Mouse (Mus musculus) adipocyte (in vitro differentiated cells): ENCODE results near the gene Bub1b.

Experiments used
- DNase-seq: peaks from one replicate; pipeline ENCODE4 v3.0.0-alpha.2; 2016; ENCODE audit warnings: low spot score

The Bub1b gene

GRCm38 (mm10) chr2:118664975-118665516 lies 67.0 kb downstream of the Bub1b start:
- DNase-seq: no peak

GRCm38 (mm10) chr2:118665616-118666015 lies 67.6 kb downstream of the Bub1b start:
- DNase-seq: no peak

- no peak for DNase-seq
These were observed 69.2 kb downstream of the Bub1b start for GRCm38 (mm10) chr2:118667181-118667580.

- no peak for DNase-seq
These were observed 71.2 kb downstream of the Bub1b start for GRCm38 (mm10) chr2:118669245-118669644.

GRCm38 (mm10) chr2:118669785-118670184 lies 71.8 kb downstream of the Bub1b start:
- peak; percentile 83 for DNase-seq

- peak; percentile 31 for DNase-seq
These were observed 73.7 kb downstream of the Bub1b start for GRCm38 (mm10) chr2:118671728-118672127.

- no peak for DNase-seq
These were observed 75.9 kb downstream of the Bub1b start for GRCm38 (mm10) chr2:118673686-118674465.

- no peak for DNase-seq
These were observed 76.5 kb downstream of the Bub1b start for GRCm38 (mm10) chr2:118674500-118674899.

GRCm38 (mm10) chr2:118676839-118677741 lies 79.1 kb downstream of the Bub1b start:
- DNase-seq: no peak

- DNase-seq: no peak
These were observed 79.8 kb downstream of the Bub1b start for GRCm38 (mm10) chr2:118677817-118678216.

- peak; percentile 56 for DNase-seq
These were observed 81.6 kb downstream of the Bub1b start for GRCm38 (mm10) chr2:118679577-118679976.

- no peak for DNase-seq
These were observed 82.9 kb downstream of the Bub1b start for GRCm38 (mm10) chr2:118680926-118681325.

- DNase-seq: peak; percentile 80
These were observed 84.7 kb downstream of the Bub1b start for GRCm38 (mm10) chr2:118682544-118683260.

- DNase-seq: no peak
These were observed 87.1 kb downstream of the Bub1b start for GRCm38 (mm10) chr2:118685088-118685487.

GRCm38 (mm10) chr2:118686693-118687092 lies 88.7 kb downstream of the Bub1b start:
- peak; percentile 52 for DNase-seq

GRCm38 (mm10) chr2:118687791-118688190 lies 89.8 kb downstream of the Bub1b start:
- peak; percentile 77 for DNase-seq

GRCm38 (mm10) chr2:118689875-118690274 lies 91.9 kb downstream of the Bub1b start:
- DNase-seq: no peak
